Mouse (Mus musculus) G1E-ER4 (cell line): Measurements from ENCODE around the gene Ablim1. TPM values are rescaled to one million over a fixed set of nuclear protein-coding genes. Genes with fewer than 3 reads are reported as not detected.

Experiments
- GATA1 ChIP-seq: IDR thresholded peaks from one replicate; pipeline ENCODE4 v1.8.0; 2012; ENCODE audit warnings: low read length, inconsistent platforms
- polyA plus RNA-seq: library from polyadenylated mRNA; stranded (reverse); fragments of >175 nt; gene quantifications from 2 replicates; pipeline ENCODE4 v1.2.3, GENCODE M21; 2012

Ablim1 gene
- polyA plus RNA-seq, 1 experiment: 0.05 TPM

GRCm38 (mm10) chr19:57177334-57177733 is 137.4 kb downstream of the Ablim1 start:
- no peak for TF ChIP-seq GATA1

- no peak for TF ChIP-seq GATA1
Measured at GRCm38 (mm10) chr19:57175077-57175476, 139.6 kb downstream of the Ablim1 start.

DNA sequence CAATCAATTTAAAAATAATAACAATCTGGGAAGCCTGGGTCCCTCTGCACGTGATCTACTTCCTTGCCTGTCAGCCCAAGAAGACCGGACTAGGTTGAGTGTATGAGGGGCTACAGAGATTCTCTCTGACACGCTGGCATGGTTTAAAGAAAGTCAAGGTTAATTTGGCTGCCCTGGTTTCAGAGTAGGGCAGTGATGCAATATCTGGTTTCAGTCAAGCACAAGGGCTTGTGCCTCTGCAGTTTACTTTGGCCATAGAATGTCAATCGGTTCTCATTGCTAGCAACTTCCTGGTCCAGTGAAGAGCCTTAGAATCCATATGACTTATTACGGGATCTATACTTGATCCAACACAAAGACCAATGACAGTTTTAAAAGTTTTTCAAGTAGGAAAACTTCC is 140.2 kb downstream of the Ablim1 start:
- no peak for TF ChIP-seq GATA1

DNA sequence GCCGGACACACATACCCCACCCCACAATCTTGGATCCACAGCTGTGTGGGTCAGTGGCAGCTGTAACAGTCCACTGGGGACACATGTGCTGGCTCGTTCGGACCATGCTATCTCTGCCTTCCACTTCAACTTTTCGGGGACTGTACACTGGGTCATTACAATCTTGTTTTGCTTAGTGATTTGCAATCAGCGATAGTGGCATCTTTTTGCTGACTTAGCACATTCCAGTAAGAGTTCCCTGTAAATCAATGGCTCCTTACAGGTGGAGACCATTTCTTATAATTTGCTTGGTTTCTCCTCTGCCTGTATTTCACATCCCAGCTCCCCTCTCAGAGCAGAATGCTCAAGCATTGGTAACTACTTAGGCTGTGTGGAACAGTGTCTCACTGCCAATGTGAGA is 140.7 kb downstream of the Ablim1 start:
- no peak for TF ChIP-seq GATA1

DNA sequence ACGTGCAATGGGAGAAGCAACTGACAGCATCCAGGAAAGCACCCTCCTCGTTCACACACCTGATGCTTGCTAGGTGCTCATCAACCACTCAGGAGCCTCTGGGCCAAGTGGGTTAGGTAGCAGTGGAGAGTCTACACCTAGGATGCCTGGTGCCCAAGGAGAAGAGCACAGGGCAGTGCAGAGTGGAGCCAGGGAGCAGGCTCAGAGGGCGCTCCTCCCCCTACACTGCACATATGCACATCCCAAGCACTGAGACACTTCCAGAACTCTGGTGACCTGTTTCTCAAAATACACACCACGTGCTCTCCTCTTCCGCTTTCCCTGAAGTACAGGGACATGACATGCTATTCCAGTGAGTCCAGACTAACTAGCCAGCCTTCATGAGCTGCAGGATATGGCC is 142.4 kb downstream of the Ablim1 start:
- no peak for TF ChIP-seq GATA1

DNA sequence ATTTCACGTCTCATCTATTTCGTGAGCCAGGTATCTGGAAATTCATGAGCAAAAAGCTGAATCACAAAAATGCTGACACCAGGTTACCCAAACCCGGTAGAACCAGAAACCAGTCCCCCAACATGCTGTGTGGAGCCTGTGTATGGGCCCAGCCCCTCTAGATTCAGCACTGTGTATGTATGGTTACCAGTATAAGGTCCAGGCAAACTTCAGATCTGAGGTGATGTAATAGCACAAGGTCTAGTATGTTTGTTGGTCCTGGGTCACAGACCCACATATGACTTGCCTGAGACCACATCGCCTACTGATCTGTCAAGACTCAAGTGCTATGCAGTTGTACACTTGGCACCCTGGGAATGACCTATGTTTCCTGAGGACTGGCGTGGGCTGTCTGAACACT is 143.8 kb downstream of the Ablim1 start:
- TF ChIP-seq GATA1: no peak

DNA sequence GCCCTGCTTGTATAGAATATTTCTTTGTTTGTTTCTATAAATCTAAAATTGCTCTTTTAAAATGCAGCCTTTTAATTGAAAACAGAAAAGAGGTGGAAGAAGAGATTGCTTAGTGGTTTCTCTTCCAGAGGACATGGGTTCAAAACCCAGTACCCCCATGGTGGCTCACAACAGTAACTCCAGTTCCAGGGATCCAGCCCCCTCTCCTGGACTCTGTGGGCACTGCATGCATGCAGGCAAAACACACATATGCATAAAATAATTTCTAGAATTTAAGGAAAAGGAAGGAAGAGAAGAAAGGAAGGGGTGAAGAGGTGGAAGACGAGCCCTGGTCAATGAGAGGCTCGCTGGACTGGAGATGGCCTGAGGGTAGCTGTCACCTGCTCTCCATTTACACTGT is 145.2 kb downstream of the Ablim1 start:
- no peak for TF ChIP-seq GATA1

DNA sequence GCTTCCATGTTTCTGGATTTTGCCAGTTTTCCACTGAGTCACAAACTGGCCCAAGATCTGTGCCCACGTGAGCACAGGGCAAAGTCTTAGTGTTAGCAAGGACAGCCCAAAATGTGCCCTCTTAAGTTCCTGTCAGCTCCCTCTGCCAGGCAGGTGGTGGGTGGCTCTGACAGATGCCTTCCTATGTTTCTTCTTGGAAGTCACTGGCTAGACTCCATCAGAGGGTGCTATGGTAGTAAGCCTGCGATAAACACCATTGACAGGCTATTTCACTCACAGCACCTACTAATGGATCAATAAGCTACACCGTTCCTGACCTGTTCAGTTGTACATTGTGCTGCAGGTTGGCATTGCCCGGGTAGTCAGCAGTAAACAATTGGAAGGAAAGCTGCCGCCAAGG is 147.0 kb downstream of the Ablim1 start:
- no peak for TF ChIP-seq GATA1

GRCm38 (mm10) chr19:57164882-57165281 is 149.8 kb downstream of the Ablim1 start:
- no peak for TF ChIP-seq GATA1

DNA sequence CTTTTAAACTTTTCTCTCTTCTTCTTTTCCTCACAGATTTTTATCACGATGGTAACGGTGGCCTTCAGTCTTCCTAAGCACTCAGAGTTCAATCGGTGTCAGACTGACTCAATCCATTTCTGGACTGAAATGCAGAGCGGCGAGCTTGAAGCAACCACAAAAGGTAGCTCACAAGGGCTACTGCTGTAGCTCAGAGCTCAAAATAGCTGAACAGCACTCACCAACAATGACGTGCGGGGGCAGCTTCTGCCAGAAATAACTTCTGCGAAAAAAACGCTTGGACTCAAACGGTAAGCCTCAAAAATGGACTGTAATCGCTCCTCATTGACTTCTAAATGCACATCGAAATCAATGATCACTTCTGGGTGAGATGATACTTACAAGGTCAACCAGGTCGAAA is 151.4 kb downstream of the Ablim1 start:
- no peak for TF ChIP-seq GATA1

DNA sequence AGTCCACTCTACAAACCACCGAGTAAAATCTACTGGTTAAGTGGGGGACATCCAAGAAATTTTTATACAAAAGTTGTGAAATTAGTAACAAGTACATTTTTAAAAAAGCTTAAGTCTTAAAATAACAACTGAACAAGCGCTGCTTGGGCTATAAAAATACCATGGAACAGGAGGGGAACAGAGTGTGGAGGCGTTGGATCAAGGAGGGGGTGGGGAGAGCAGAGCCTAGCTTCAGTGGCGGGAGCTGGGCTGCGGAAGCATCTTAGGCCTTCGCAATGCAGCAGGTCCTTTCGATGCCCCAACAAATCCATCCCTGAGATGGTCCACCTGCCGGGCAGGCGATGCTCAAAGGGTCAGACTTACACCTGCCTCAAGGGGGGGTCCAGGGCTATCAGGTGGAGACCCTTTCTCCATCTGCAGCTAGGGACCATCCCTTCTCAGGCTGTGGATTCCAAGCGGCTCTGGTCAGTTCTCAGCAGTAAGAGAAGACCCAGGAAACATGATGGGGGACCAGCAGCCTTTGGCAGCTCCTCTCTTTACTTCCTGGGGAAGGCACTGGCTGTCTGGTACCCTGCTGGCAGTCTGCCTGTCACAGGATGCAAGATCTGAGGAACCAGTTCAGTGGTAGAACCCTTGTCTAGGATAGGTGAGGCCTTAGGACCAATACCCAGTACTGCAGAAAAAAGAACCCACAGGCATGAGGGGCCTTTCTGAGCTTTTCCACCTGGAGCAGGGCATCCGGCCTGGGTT is 152.6 kb downstream of the Ablim1 start:
- TF ChIP-seq GATA1: no peak

DNA sequence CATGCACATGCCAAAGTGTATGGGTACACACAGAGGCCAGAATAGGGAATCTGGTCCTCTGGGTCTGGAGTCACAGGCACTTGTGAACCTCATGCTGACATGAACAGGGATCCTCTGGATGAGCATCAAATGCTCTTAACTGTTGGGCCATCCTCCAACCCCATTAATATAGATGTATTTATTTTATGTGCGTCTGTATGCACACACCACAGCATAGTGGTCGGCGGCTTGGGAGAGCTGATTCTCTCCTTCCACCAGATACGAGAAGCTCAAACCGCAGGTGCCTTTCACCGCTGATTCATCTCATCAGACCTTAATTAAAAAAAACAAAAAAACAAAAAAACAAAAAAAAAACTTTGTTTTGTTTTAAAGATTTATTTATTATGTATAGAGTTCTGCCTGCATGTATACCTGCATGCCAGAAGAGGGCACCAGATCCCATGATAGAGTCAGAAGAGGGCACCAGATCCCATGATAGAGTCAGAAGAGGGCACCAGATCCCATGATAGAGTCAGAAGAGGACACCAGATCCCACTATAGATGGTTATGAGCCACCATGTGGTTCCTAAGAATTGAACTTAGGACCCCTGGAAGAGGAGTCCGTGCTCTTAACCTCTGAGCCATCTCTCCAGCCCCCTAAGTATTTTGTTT is 153.6 kb downstream of the Ablim1 start:
- no peak for TF ChIP-seq GATA1

- TF ChIP-seq GATA1: no peak
Measured at GRCm38 (mm10) chr19:57157731-57158343, 156.9 kb downstream of the Ablim1 start.

- no peak for TF ChIP-seq GATA1
Measured at GRCm38 (mm10) chr19:57155121-57155884, 159.4 kb downstream of the Ablim1 start.

- no peak for TF ChIP-seq GATA1
Measured at GRCm38 (mm10) chr19:57152357-57152756, 162.4 kb downstream of the Ablim1 start.

- no peak for TF ChIP-seq GATA1
Measured at GRCm38 (mm10) chr19:57151504-57151903, 163.2 kb downstream of the Ablim1 start.
